Mouse (Mus musculus) ES-E14 (cell line): Measurements from ENCODE around the gene Wnt1. TPM values are rescaled to one million over a fixed set of nuclear protein-coding genes. Genes with fewer than 3 reads are reported as not detected.
A peak's percentile ranks its signal among the peaks of the same experiment; 100 is the strongest.

Source experiments
- DNase-seq: peaks from one replicate; pipeline ENCODE4 v3.0.0-alpha.2; 2013; ENCODE audit warnings: low read depth, low spot score
- H3K27ac ChIP-seq: 2 replicates; pipeline ENCODE4 v1.5.1; 2012; ENCODE audit warnings: low read depth, mild to moderate bottlenecking, low read length, moderate library complexity, mixed read lengths; ENCODE audit not compliant: poor library complexity, insufficient read depth, severe bottlenecking
- H3K36me3 ChIP-seq: 2 replicates; pipeline ENCODE4 v1.6.1; 2012; ENCODE audit warnings: mild to moderate bottlenecking, low read length, moderate library complexity, mixed read lengths; ENCODE audit not compliant: control insufficient read depth, poor library complexity, insufficient read depth, severe bottlenecking
- H3K4me1 ChIP-seq, 2 experiments: fragments of 150-350 bp in 1 of 2; sonication (generic) in 1 of 2; 2 replicates each; pipeline ENCODE4 v1.6.1; 2012; ENCODE audit warnings: low read length in 2 of 2, mild to moderate bottlenecking in 1 of 2, mixed read lengths in 1 of 2; ENCODE audit not compliant: control insufficient read depth in 2 of 2, insufficient read depth in 2 of 2, poor library complexity in 1 of 2
- H3K4me3 ChIP-seq, 2 experiments: fragments of 150-350 bp in 1 of 2; sonication (generic) in 1 of 2; 2 replicates each; pipeline ENCODE4 v1.5.1; 2012; ENCODE audit warnings: low read length in 2 of 2, low read depth in 1 of 2, mild to moderate bottlenecking in 1 of 2, mixed read lengths in 1 of 2; ENCODE audit not compliant: insufficient read depth in 1 of 2, poor library complexity in 1 of 2, severe bottlenecking in 1 of 2
- H3K9ac ChIP-seq: 2 replicates; pipeline ENCODE4 v1.6.1; 2012; ENCODE audit warnings: low read depth, mild to moderate bottlenecking, low read length, mixed read lengths; ENCODE audit not compliant: poor library complexity, insufficient read depth, severe bottlenecking
- H3K9me3 ChIP-seq: fragments of 150-350 bp; sonication (generic); 2 replicates; pipeline ENCODE4 v1.6.1; 2012; ENCODE audit warnings: low read depth, mild to moderate bottlenecking, low read length; ENCODE audit not compliant: control insufficient read depth, insufficient read depth
- CHD2 ChIP-seq: IDR thresholded peaks from 2 replicates; pipeline ENCODE4 v1.6.1; 2014; ENCODE audit warnings: mild to moderate bottlenecking, low read depth, low read length, inconsistent platforms
- HCFC1 ChIP-seq: IDR thresholded peaks from 2 replicates; pipeline ENCODE4 v1.6.1; 2012; ENCODE audit warnings: low read length, inconsistent platforms, borderline replicate concordance; ENCODE audit not compliant: insufficient read depth
- MAFK ChIP-seq: IDR thresholded peaks from 2 replicates; pipeline ENCODE4 v1.6.1; 2014; ENCODE audit warnings: mild to moderate bottlenecking, low read depth, low read length, inconsistent platforms; ENCODE audit not compliant: insufficient read depth
- ZC3H11A ChIP-seq: IDR thresholded peaks from 2 replicates; pipeline ENCODE4 v1.6.1; 2012; ENCODE audit warnings: low read depth, mild to moderate bottlenecking, inconsistent platforms, low read length, borderline replicate concordance
- ZNF384 ChIP-seq: IDR thresholded peaks from 2 replicates; pipeline ENCODE4 v1.6.1; 2012; ENCODE audit warnings: low read depth, low read length, inconsistent platforms
- in situ Hi-C, 2 experiments: fragments of 600-800 bp; cut with MboI; formaldehyde crosslinking; loops; one replicate each; pipeline ENCODE4 v1.15.1; 2025; ENCODE audit warnings: low sequenced_read_pairs in 2 of 2, inconsistent platforms in 1 of 2; ENCODE audit not compliant: unreplicated experiment in 2 of 2
- total RNA-seq: library from RNA; depleted of rRNA; stranded (reverse); fragments of 300-350 nt; gene quantifications from 2 replicates; pipeline ENCODE4 v1.2.3, GENCODE M21; 2012

Gene Wnt1
- total RNA-seq, 1 experiment, result not detected

GRCm38 (mm10) chr15:98762201-98762621 is 27.4 kb upstream of the Wnt1 start:
- Histone ChIP-seq H3K9me3 (no peaks in the 10 kb centered on the region), H3K36me3 (peaks cover 2% of the 10 kb centered on the region), H3K27ac (peak overlapping the region; percentile 64), H3K4me3 (peak overlapping the region; percentile 69 to 99), H3K4me1 (peaks cover 2 to 3% of the 10 kb centered on the region in 2 experiments; a peak in 2 of 4 replicates), H3K9ac (peak overlapping the region; percentile 97)
- in situ Hi-C loops, result no loop called here
- TF ChIP-seq ZC3H11A (no peak), ZNF384 (no peak), HCFC1 (no peak), CHD2 (no peak), MAFK (no peak)
- peak; percentile 71 for DNase-seq

- Histone ChIP-seq H3K27ac (peak within 1 kb of the TSS; percentile 64), H3K4me1 (peaks cover 2 to 3% of the 10 kb centered on the region in 2 experiments; a peak in 2 of 4 replicates)
- in situ Hi-C loops, result no loop called here
These were observed 26.8 kb upstream of the Wnt1 start, which contains the start of gene Arf3 for GRCm38 (mm10) chr15:98762670-98763529. Gene Arf3 (minus strand): TSS chr15:98763214.

GRCm38 (mm10) chr15:98765929-98766328 is 23.7 kb upstream of the Wnt1 start:
- no peak overlapping the region for H3K4me3 ChIP-seq
- in situ Hi-C loops, result no loop called here
- TF ChIP-seq ZNF384, result no peak
- no peak for TF ChIP-seq CHD2
- TF ChIP-seq ZC3H11A, result no peak
- peaks cover 2 to 3% of the 10 kb centered on the region in 2 experiments; a peak in 2 of 4 replicates for H3K4me1 ChIP-seq
- no peaks in the 10 kb centered on the region; the same call in 1 of the 2 replicates for H3K36me3 ChIP-seq
- no peak for DNase-seq
- H3K9ac ChIP-seq, result no peak overlapping the region
- H3K9me3 ChIP-seq, result no peaks in the 10 kb centered on the region
- H3K27ac ChIP-seq, result no peak overlapping the region

More at GRCm38 (mm10) chr15:98762670-98763529, 26.8 kb upstream of the Wnt1 start, which contains the start of gene Arf3:
- H3K9me3 ChIP-seq, result no peaks in the 10 kb centered on the region
- DNase-seq, result peak; percentile 88
- no peak for TF ChIP-seq MAFK
- no peak for TF ChIP-seq ZNF384
- TF ChIP-seq ZC3H11A, result no peak
- peak; percentile 99 for TF ChIP-seq CHD2
- no peak for TF ChIP-seq HCFC1
- peaks cover 2% of the 10 kb centered on the region for H3K36me3 ChIP-seq
- peak within 1 kb of the TSS; percentile 69 to 99 for H3K4me3 ChIP-seq
- H3K9ac ChIP-seq, result peak within 1 kb of the TSS; percentile 97

GRCm38 (mm10) chr15:98768259-98768658 is 21.4 kb upstream of the Wnt1 start:
- H3K4me3 ChIP-seq, result no peak overlapping the region
- TF ChIP-seq ZC3H11A, result no peak
- TF ChIP-seq MAFK, result no peak
- no peak for TF ChIP-seq HCFC1
- no peak for TF ChIP-seq CHD2
- no peak for TF ChIP-seq ZNF384
- H3K36me3 ChIP-seq, result no peaks in the 10 kb centered on the region
- no peak overlapping the region for H3K27ac ChIP-seq
- no peak overlapping the region for H3K9ac ChIP-seq
- H3K9me3 ChIP-seq, result no peaks in the 10 kb centered on the region
- H3K4me1 ChIP-seq, result peaks cover 0 to 7% of the 10 kb centered on the region in 2 experiments; a peak in 2 of 4 replicates
- DNase-seq, result no peak
- in situ Hi-C loops, result no loop called here
